Mouse (Mus musculus): ENCODE results near the gene Ivns1abp.
A peak's percentile ranks its signal among the peaks of the same experiment; 100 is the strongest.
"Not testable (repeated sequence)": the region's sequence is repeated elsewhere in the genome, so short reads cannot be mapped to it uniquely, and the experiment has no call there.

Gene Ivns1abp

DNA sequence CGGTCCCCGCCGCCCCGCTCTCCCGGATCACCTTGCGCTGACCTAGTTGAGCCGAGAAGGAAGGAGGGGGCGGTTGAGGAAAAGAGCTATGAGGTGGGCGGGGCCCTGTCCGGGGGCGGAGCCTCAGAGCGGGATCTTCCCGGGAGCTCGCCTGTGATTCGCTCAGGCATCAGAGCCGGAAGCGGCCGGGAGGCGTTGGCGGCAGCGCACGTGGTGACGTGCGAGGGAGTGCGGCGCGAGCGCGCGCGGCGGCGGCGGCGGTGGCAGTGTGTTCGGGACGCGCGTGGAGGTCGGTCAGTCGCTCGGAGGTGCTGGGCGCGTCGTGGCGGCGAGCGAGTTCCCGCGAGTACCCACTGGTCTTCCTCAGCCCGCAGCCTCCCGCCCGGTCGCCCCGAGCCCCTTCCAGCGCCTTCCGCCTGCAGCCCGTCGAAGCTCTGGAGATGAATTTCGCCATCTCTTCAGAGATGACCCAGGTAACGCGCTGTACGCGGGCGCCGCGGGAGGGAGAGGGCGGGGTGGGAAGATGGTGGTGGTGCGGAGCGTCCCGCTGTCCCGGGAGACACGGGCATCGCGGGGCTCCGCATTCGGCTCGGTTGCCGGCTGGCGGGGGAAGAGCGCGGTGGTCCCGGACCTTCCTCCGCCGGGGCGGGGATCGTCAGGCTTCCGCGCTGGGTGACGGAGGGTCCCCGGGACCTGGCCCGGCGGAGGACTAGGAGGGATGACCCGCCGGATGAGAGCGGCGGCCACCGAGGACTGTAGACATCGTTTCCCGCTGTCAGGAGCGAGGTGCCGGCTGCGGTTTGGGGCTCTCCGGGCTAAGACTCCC, at the start of gene Ivns1abp:
Ivns1abp (plus strand) TSS at position 195 of the 826 bp plus-strand sequence.
- DNase-seq: peak; percentile 96

DNA sequence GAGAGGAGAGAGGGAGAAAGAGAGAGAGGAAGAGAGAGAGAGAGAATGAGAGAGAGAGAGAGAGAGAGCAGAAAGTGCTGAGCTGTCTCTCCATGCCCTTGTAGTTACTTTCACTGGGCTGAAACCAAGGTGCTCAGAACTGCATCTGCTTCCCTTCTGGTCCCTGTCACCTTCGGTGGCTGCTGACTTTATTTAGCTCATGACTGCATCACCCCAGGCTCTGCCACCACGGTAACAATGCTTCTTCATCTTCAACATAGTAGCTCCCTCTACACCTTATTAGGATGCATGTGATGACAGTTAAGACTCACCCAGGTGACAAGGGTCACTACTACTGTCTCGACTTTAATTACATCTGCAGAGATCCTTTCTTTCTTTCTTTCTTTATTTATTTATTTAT, 48.8 kb upstream of the Ivns1abp start:
- no peak for DNase-seq

DNA sequence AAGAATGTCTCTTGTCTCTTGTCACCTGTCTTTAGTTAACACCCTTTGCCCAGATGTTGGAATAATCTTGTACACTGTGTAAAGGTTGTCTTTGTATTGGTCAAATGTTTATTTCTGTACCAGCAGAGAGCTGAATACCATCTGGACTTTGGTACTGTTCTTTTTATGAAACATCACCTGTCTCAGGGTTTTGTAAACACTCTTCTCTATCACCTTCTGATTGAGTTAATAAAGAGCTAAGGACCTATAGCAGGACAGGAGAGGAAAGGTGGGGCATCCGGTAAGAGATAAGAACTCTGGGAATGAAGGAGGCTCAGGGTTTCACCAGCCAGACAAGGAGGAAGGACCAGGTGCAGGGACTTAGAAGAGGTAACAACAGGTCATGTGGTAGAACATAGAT, 47.7 kb upstream of the Ivns1abp start:
- DNase-seq: no peak

DNA sequence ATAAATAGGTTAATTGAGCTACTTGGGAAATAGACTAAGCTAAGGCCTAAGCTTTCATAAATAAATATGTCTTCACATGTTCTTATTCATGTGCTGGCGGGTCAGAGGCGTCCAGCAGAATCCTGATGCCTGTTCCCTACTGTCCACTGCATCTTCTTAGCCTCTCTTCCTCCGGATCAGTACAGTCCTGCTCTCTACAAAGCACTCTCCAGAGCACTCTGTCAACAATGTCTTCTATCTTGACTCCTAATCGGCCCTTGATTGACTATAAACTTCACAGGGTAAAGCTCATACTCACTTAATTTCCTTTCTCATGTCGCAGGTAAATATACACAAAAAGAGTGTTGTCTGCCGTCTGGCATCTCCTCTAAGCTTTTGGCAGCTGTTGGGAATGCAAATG, 47.3 kb upstream of the Ivns1abp start:
- DNase-seq: no peak

DNA sequence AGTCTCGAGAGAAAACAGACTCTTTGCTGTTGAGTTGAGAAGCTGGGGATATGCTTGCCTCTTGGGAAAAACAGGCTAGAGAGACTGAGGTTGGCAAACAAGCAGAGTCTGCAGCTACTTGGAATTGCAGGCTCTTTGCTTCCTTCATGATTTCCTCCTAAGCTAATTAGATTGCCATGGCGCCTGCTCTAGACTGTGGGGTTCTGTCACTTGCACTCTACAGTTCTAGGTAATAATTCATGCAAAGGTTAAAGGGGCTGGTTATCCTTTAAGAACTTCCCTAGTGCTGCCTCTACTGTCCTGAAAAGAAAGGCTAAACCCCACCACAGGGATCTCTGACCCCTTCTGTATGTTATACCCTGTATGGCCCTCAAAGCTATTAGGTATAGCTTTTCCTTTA, 46.7 kb upstream of the Ivns1abp start:
- no peak for DNase-seq

DNA sequence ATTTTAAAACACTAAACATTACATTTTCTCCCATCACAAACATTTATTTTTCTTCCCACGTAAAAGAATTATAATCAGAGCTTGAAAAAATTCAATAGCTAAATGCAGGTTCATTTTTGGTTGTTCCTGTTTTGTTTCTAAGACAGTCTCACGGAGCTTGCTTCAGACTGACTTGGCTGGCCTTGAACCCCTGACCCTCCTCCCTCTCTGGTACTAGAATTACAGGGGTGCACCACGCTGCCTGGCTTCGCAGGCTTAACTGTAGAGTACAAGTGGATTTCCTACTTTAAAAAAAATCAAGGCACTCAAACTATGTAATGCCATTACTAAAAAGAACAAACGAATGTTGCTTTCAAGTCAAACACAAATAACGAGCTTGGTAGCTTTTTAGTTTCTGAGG, 42.8 kb upstream of the Ivns1abp start:
- DNase-seq: no peak

DNA sequence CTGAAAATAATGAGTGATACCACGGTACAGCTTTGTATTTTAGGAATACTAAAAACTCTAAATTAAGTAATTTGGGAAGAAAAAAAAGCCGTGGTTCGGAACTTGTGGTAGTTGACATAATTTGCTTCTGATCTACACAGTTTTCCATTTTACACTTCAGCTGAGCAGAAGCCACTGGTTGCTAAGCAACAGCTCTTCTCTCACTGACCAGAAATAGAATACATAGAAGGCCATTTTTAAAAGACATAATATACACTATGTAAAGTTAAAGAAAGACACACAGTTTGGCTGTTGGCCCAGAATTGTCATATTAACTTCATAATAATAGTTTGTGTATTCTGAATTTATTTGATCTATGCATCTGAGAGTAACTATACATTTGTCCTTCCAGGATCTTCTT, 42.4 kb upstream of the Ivns1abp start:
- no peak for DNase-seq

DNA sequence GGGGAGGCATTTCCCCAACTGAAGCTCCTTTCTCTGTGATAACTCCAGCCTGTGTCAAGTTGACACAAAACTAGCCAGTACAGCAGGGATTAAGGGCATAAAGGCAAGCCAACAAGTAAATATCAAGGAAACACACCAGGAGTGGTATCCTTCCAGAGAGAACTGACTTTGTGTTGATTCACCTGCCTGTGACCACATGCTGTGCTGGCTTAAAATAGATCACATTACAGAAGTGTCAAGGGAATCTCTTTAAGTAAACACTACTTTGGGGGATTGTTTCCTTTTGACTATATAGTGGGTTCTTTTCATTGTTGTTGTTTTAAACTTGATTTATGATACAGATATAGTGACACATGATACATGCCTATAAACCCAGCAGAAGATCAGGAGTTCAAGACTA, 41.0 kb upstream of the Ivns1abp start:
- no peak for DNase-seq

DNA sequence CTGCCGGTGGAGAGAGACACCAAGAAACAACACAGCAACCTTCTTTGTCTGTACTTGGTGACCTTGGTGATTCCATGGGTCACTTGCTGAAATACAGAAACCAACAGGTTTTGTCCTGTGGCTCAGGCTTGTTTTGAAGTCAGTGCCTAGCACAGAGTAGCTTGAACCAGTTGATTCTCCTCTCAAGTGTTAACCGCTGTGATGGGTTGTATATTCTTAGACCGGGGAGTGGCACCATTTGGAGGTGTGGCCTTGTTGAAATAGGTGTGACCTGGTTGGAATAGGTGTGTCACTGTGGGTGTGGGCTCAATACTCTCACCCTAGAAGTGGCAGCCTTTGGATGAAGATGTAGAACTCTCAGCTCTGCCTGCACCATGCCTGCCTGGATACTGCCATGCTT, 39.3 kb upstream of the Ivns1abp start:
- DNase-seq: not testable (repeated sequence)

DNA sequence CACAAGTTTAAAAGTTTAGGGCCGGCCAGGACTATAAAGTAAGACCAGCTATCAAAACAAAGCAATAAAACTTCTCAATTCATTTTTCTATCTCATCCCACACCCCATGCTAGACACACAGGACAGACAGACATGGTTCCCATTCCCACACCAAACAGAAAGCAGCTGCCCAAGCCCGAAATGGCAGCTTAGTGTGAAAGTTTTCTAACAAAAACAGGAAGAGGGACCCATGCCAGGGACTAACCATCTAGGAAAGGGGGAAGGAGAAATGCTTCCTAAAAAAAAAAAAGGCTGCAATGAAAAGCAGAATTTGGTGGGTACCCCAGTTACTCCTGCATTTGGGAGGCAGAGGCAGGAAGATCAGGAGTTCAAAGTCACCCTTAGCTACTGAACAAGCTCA, 37.2 kb upstream of the Ivns1abp start:
- DNase-seq: no peak

DNA sequence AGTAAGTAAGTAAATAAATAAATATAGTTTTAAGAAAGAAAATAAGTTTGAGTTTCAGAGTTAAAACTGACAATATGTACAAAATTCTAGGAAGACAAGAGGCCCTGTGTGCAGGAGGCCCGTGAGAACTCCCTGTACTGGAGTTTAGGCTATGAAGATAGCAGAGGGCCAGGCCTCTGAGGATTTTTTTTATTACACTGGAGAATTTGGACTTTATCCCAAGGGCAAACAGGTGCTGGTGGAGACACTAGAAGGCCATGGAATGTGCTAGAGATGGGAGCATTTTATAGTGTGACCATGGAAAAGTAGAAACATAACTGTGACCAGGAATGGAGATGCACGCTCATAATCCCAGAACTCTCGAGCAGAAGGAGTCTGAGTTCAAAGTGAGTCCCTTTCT, 36.5 kb upstream of the Ivns1abp start:
- DNase-seq: no peak

DNA sequence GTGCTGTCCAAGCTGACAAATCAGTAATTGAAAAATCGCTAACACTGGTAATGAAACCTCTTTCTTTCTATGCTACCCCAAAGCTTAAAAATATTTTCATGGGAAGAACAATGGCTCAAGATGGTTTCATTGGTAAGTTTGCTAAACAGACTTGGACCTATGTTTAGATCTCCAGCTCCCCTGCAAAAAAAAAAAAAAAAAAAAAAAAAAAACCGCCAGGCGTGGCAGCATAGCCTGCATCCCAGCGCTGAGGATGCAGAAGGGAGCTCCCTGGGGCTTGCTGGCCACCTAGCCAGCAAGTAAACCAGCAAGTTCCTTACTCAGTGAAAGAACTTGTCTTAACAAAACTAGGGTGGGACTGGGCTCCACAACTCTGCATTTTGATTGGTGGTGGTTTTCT, 35.8 kb upstream of the Ivns1abp start:
- DNase-seq: no peak

DNA sequence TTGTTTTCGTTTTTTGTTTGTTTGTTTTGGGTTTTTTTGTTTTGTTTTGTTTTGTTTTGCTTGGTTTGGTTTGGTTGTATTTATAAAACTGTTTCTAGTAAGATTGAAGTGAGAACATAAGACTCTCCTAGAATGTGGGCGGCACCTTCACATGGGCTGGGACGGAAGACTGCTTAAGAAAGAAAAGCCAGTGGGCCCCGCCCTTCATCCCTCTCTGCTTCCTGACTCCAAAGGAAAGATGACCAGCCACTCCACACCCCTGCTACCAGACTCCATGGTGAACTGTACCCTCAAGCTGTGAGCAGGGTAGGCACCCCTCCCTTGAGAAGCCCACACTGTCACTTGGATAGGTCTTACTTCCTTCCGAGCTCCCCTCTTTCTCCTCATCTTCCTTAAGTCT, 33.8 kb upstream of the Ivns1abp start:
- no peak for DNase-seq

DNA sequence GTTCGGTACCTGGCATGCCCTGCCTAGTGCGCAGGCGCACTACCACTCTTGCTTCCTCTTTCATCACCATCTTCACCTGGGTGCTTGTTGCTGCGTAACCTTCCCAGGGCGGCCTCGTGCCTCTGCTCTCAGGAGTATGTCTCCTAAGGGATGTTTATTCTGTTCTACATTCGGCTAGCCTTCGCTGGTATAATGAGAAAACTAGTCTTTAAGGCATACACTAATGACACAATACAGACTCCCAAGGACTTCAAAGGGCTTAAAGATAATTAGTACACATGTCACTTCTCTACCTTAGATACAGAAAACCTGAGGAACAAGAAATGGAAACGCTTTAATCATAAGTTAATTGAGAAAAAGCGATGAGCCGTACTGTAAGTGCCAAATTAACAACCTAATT, 32.9 kb upstream of the Ivns1abp start:
- no peak for DNase-seq

DNA sequence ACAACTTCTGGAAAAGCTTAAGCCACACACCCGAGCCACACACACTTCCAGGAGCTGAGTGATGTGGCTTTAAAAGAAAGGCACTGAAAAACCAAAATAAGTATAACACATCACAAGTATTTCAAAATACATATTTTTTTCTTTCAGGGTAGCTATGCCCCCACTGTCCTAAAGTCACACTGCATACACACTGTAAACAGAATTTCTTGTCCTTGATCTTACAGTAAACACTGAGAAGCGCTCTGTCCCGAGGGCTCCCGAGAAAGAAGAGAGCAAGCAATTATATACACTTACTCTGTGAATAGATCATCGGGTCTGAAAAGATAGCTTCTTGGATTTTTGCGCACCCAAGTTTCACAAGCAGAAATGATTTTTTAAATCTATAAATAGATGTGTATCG, 25.0 kb upstream of the Ivns1abp start:
- DNase-seq: no peak

DNA sequence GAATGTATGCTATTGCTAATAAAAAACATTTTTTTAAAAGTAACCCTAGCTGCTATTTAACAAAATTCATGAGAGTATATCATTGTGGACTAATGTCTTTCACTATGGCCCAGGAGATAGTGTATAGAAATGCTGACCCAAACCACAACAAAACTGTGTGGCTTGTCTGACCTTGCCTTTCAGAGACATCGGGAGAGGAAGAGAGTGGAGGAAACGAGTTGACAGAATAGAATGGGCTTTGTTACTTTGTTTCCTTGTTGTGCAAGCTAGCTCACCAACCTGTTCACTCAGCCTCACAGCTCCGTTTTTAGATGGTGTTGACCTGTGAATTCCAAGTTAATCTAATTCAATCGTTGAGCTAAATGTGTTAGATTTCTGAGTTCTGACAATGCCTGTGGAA, 23.9 kb upstream of the Ivns1abp start:
- DNase-seq: no peak

DNA sequence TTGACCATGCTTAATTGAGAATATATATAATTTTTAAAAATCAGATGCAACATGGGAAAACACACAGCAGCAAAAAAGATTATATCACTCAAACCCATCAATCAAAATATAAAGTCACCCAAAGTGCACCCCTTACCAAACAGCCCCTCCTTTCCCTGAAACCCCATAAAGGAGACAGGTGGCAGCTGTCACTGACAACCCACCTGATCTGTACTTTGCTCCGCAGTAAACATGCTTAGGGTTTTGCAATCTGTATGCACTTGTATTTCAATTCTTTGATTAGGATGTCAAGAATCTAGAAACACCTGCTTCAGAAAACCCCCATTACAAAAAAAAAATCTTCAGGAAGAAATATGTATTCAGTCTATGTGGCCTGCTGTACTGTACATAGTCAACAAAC, 18.9 kb upstream of the Ivns1abp start:
- DNase-seq: no peak

DNA sequence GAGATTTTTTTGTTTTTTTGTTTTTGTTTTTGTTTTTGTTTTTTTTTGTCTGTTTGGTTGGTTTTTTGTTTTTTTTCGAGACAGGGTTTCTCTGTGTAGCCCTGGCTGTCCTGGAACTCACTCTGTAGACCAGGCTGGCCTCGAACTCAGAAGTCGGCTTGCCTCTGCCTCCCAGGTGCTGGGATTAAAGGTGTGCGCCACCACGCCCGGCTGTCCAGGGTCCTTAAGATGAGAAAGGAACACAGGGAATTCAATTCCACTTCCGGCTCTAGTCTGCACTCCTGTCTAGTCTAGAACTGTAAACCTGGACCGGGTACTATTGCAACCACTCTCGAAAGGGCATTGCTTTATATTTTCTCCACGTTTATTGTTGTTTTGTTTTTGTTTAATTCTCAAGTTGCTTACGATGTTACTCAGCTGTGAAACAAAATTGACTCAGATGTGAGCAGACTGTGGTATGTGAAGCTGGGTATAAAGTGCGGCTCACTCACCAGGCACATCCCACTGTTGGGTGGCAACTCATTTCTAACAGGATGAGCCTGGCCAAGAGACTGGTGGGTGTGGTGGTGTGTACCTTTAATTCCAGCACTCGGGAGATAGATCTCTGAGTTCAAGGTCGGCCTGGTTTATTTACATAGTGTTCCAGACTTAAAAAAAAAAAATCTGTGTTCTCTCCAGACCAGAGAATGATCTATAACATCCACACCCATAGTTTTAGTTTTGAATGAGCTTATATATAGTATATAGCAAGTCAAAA, 15.8 kb upstream of the Ivns1abp start:
- no peak for DNase-seq

DNA sequence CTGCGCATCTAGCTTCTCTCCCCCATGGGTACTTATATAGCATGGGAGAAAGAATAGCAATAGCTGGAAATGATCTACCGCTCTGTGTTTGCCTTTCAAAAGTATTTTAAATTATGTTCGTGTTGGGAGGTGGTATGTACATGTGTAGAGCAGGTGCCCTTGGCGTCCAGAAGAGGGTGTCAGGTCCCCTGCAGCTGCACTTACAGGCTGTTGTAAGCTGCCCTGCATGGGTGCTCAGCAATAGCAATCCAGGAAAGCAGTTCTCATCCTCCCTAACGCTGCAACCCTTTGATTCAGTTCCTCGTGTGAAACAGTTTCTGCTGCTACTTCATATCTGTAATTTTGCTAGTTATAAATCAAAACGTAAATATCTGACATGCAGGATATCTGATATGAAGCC, 14.7 kb upstream of the Ivns1abp start:
- no peak for DNase-seq

DNA sequence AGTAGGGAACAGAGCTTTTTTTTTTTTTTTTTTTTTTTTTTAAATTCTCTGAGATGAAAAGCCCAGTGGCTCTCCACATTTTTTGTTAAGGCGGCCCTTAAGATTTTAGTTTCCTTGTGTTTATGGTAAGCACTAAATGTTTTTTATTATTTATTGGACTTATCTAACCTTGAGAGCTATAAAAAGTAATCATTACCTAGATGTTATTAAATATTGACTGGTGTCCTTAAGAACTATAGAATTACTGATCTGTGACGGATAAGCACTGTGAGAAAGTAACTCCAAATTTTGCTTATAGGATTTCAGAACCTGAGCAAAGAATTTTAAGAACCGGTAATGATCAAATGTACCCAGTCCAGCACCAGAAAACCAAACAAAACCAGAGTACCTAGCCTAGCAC, 11.5 kb upstream of the Ivns1abp start:
- DNase-seq: no peak

DNA sequence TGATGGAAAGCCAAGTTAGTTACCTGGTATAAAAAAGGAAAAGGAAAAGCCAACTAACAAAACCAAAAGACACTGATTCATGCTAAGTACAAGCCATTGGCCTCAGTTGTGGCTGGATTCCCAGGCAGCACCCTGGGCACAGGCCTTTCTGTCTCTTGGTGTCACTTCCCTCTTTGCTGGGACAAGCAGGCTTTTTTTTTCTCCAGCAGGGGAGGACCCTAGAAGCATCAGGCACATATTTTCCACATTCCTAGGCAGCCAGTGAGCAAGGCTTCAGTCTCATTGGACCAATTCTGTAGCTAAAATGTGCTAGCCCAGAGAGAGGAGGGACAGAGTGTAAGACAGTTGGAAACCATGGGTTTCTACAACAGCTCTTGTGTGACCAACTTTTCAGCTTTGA, 6.0 kb upstream of the Ivns1abp start:
- DNase-seq: no peak

DNA sequence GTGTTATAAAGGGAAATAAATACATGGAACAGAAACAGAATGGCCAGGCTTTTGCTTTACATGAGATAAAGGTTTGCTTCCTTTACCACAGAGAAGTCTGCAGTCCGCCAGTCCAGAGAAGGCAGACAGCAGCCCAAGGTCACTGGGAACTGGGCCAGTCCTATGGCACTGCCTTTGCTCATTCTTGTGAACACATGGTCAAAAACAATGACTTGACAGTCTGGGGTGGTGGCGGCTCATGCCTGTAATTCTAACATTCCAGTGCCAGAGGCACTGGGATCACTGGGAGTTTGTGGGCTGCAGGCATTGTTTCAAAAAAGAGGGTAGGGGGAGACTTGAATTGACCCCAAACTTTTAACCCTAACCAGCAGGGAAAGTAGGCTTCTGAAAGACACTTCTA, 5.3 kb upstream of the Ivns1abp start:
- no peak for DNase-seq

DNA sequence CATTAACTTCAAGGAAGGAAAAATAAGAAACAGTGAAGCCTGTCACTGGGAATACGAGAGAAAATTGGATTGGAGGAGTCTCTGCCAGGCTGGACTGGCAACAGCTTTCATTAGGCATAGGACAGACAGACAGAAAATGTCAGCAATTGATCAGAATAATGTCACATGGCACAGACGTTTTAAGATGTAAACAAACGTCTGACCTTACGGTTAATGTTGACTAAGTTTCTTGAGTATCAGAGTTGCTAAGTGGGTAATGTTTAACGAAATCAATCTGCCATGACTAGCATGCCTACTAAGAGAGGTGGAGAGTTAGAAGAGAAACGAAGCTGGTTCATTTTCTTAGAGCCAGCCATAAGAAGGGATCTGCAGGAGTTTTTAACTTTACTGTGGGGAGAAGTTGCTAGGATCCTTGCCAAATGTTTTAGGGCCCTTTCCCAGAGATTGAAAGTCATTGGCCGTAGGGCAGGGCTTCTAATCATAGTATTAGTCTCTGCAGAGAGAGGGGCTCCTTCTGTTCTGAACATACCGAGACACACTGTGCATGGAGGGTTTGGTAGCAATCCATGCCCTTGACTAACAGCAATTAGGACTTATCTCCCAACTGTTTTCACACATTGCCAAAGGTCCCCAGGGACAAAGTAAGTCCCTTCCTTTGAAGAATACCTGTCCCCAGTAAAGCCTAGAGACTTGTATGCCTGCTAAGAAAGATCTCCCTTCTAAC, 2.8 kb upstream of the Ivns1abp start:
- no peak for DNase-seq

DNA sequence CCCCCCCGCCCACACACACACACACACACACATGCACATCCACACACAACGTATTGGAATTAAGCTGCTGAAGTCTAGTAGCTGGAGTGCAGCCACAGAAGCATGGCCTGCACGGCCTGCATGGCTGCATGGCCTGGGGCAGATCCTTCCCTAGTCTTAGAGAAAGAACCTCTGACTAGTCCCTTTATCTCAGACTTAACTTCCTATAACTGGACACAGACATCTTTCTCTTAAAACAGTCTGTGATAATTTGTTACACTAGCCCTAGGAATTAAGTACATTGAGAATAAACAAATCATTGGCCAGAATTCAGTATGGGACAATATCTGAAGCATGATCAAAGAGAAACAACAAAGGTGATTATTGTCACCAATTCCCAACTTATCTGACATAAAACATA, 2.0 kb upstream of the Ivns1abp start:
- DNase-seq: no peak

Measured in right cerebral cortex, postnatal 14 days (tissue).